Comparison of ENCODE assay signal across 17 mouse cellular contexts in genomic region chr13:43167721-43168120, GRCm38 (mm10).
"Had no signal": no experiment of that assay in that cellular context is flagged by ENCODE, and none has a peak within 500 bp of the region (broad histone marks: within the 10 kb centered on the region; RNA-seq: fewer than 3 reads in every experiment).

No protein-coding gene starts in this region.

- DNase-seq: kidney, adult 11 months; kidney, adult 9 months; kidney, postnatal 36 days; lung, embryonic 14.5 days; lung, postnatal 10 days; lung, postnatal 4 days; right cerebral cortex, postnatal 4 days; spleen, adult 18-20 months; thymus, adult 18-20 months; thymus, postnatal 14 days had no signal

- H3K9me3 ChIP-seq: limb, embryonic 15.5 days; liver, embryonic 12.5 days; megakaryocyte, embryonic 14.5 days; midbrain, embryonic 12.5 days; neural tube, embryonic 12.5 days had no signal

- H3K4me2 ChIP-seq: limb, embryonic 15.5 days; liver, embryonic 12.5 days; lung, embryonic 14.5 days; midbrain, embryonic 12.5 days; neural tube, embryonic 12.5 days had no signal

- H3K4me3 ChIP-seq: left cerebral cortex, adult 2 months; limb, embryonic 15.5 days; liver, embryonic 12.5 days; megakaryocyte, embryonic 14.5 days; midbrain, embryonic 12.5 days; neural tube, embryonic 12.5 days had no signal

- H3K27me3 ChIP-seq: limb, embryonic 15.5 days; liver, embryonic 12.5 days; megakaryocyte, embryonic 14.5 days; midbrain, embryonic 12.5 days; neural tube, embryonic 12.5 days had no signal

- H3K9ac ChIP-seq: limb, embryonic 15.5 days; liver, embryonic 12.5 days; lung, embryonic 14.5 days; midbrain, embryonic 12.5 days; neural tube, embryonic 12.5 days had no signal

- H3K27ac ChIP-seq: kidney, postnatal 0 days; left cerebral cortex, adult 2 months; limb, embryonic 15.5 days; liver, embryonic 12.5 days; midbrain, embryonic 12.5 days; neural tube, embryonic 12.5 days had no signal

- ATAC-seq: liver, embryonic 12.5 days had no signal
